Mouse (Mus musculus): Measurements from ENCODE around the gene Ccdc149. TPM values are rescaled to one million over a fixed set of nuclear protein-coding genes. Genes with fewer than 3 reads are reported as not detected.

Ccdc149 gene
- polyA plus RNA-seq (2012; rRNA removed): 2.1 and 2.4 TPM in 2 replicates

DNA sequence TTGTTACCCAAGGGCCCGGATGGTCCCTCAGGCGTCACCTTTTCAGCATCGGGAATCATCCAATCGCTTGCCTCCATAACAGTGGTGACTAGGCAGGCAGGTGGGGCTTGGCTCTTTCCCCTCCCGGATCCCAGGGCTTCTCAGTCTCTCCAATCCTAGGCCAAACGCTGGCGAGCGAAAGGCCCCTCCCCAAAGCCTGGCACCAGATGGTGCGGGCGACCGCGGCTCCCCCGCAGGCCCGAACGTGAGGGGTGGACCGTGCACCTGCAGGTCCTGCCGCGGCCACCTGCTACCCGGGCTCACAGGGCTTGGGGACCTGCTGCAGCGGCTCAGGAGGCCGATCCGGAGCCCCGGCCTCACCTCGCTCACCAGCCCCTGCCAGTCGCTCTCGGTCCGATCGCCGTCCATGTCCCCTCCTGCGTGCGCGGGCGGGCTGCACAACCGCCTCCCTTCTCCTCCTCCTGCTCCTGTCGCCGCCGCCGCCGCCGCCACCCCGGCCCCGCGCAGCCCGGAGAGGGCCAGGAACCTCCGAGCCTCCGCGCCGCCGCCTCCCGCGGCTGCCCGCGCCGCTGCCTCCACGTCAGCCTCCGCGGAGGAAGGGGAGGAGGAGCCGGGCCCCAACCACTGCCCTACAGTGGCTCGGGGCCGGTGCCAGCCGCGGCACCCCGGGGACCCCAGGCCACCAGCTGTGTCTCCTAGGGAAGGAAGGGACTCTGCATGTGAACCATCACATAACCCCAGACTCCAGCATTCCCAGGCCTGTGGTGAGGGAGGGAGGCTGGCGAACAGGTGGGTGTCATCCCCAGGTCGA, at the start of gene Ccdc149:
Gene Ccdc149 (minus strand): TSS at position 531 of the 811 bp plus-strand sequence.
- DNase-seq (ENCODE audit: low read depth, low spot score): peak; percentile 81
- WGBS: 2% methylated on average over 48 of the region's 65 CpGs

DNA sequence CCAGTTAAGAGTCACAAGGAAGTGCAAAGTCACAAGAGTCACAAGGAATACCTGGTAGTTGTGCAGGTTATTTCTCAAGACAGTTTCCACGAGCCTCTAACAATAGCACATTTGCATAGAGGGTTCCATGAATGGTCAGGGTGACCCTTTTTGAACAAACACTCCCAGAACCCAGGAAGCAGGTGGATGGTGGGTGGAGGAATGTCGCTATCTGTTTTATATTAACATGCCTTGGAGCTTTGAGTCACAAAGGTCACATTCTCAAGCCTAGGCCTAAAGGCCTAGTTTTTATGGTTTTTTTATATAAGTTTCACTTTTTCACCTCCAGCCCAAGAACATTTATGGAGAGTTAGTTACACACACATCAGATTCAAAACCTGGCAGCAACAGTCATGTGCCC, 48.6 kb upstream of the Ccdc149 start:
- no peak for DNase-seq (ENCODE audit: low read depth, low spot score)

DNA sequence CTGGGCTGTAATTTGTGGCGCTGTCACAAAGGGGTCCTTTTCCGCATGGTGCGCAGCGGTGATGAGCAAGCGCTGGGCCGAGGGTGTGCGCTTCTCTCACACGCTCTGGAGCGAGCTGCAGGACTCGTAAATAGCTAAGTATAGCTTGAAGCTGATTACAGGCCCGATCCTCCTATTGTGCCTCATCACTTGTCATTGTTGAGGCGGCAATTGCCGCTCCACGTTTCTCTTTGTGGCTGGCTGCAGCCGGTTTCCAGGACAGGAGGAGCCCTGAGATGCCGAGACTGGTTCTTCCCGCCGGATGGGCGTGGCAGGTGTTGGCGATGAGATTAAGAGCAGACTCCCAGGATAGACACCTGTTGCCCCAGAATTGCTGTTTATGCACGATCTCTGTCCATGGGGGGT, 44.8 kb upstream of the Ccdc149 start:
- DNase-seq (ENCODE audit: low read depth, low spot score): peak; percentile 18

More for the DNA sequence above, 48.6 kb upstream of the Ccdc149 start:
- 55% methylated on average over 2 of the region's 2 CpGs for WGBS

DNA sequence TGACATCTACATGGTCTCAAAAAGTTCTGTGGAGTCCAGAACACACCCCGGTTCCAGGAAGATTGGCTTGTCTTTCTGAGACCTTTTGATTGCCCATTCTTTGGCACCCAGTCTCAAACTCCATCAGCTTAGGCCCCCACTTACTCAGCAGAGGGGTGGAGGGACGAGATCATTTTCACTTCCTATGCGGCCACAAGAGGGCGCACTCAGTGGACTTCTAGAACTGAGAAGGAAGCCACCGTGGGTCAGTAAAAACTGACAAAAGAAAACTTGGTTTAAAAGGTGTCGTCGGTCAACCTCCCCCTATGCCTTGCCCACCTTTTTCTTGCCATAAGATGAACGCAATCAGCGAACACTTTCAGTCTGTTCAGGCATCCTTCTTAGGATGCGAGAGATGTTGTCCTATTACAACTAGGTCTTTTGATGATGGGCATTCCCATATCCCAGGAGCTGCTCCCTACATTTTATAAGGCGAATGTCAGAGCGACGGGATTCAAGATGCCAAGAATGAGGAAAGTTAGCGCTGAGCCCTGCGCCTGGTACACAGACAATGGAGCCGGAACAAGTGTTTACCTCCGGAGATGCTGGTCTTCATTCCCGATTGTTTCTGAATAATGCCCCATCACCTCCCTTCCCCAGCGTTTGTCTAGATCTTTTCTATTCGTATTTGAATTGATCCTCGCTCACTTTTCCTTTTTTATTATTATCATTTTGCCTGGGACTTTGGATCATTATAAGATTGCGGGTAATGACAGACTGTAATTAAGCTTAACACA, 44.1 kb upstream of the Ccdc149 start:
- peak; percentile 31 for DNase-seq (ENCODE audit: low read depth, low spot score)
- WGBS: 28% methylated on average over 22 of the region's 22 CpGs

More for the DNA sequence above, 44.8 kb upstream of the Ccdc149 start:
- 27% methylated on average over 21 of the region's 21 CpGs for WGBS

DNA sequence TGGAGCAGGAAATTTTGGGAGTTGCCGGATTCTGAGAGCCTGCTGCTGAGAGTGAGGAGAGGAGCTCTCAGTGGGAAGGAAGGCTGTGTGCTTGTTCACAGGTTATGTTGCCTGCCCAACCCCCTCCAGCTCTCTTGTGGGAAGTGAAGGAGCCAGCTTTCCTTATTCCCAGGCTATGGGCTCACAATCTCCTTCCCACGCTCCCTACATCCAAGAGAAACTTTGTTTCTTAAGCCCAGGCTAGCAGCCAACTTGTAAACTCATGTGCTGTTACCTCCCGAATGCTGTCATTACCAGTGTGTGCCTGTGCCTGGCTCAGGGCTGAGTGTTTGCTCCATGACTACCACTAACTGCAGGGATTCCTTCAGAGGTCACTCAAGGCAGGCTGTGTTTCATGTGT, 39.8 kb upstream of the Ccdc149 start:
- no peak for DNase-seq (ENCODE audit: low read depth, low spot score)
- WGBS: 45% methylated on average over 3 of the region's 3 CpGs

DNA sequence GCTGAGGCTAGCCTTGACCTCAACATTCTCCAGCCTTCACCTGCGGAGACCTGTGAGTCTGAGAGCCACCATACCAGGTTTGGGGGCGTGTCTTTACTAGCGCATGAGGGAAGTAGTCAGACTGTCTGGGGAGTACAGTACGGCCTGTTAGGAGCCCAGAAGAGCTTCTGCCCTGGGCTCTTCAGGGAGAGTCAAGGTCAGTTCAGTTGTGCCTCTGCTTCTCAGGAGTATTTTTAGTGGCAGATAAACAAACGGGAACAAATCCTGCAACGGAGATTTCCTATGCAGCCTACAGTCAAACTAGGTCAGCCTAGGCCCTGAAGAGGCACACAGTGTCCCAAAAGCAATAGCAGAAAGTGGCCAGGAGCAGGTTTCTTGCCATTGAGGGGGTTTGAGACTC, 38.1 kb upstream of the Ccdc149 start:
- 75% methylated on average over 6 of the region's 6 CpGs for WGBS
- DNase-seq (ENCODE audit: low read depth, low spot score): no peak

DNA sequence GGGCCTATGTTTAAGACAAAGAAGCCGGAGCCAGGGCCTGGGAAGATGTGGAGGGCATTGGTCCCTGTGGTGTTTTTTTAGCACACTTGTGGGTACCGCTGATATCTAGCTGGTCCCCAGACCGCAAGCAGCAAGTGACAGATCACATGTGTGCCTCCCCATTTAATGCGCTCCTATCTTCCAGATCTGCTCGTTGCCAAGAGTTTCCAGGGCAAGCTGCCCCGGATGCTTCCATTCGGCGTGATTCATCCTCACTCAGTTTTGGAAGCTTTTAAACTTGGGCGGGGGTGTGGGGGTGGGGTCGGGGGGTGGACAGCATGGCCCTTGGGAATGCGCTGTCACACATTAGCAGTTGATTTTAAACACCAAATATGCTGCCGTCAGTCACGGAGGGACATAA, 33.3 kb upstream of the Ccdc149 start:
- 79% methylated on average over 13 of the region's 13 CpGs for WGBS
- DNase-seq (ENCODE audit: low read depth, low spot score): no peak

DNA sequence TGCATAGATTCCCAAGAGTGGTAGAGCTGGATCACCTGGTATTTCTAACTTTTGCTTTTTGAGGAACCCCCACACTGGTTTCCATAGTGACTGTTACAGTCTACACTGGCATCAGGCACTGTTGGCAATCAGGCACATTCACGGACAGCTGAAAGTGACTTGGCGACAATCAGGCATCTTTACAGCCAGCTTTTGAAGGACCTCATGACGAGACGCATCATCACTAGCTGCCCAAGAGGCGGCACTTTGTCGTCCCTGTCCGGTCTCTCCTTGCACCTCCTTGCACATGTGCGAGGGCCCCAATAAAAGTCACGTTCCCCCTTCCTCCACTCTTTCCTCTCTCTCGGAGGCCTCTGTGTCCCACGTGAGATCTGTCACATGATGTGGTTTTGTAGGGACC, 32.8 kb upstream of the Ccdc149 start:
- 94% methylated on average over 11 of the region's 11 CpGs for whole genome bisulfite sequencing
- no peak for DNase-seq (ENCODE audit: low read depth, low spot score)

DNA sequence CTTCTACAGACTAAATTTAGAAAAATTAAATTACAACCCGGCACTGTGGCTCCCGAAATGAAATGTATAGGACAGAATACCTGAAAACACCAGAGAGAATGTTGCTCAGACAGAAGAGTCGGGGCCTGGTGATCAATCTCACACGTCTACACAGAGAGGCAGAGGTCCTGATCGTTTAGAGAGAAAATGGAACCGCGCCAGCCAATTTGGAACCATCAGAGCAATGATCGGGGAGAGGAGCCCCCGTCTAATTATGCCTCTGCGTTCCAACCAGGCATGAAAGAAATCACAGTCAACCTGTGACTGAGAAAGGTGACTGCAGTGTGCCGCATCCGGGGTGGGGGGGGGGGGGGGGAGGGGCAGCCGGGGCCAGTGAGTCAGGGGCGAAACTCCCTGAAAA, 24.4 kb upstream of the Ccdc149 start:
- 41% methylated on average over 14 of the region's 14 CpGs for WGBS
- no peak for DNase-seq (ENCODE audit: low read depth, low spot score)

DNA sequence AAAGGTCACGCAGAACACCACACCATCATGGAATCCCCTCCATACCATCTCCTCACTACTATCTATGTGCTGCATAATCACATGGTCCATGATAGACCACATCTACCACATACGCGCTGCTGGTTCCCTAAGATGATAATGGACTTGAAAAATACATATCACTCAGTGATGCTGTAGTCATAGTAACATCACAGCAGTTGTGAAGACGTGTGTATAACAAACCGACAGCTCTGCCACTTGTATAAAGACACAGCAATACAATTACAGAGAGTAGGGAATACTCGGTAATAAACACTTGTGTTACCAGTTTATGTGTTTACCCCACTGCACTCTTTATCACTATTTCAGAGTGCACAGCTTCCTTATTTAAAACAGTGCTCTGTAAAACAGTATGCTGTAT, 20.2 kb upstream of the Ccdc149 start:
- 71% methylated on average over 6 of the region's 6 CpGs for WGBS
- no peak for DNase-seq (ENCODE audit: low read depth, low spot score)

DNA sequence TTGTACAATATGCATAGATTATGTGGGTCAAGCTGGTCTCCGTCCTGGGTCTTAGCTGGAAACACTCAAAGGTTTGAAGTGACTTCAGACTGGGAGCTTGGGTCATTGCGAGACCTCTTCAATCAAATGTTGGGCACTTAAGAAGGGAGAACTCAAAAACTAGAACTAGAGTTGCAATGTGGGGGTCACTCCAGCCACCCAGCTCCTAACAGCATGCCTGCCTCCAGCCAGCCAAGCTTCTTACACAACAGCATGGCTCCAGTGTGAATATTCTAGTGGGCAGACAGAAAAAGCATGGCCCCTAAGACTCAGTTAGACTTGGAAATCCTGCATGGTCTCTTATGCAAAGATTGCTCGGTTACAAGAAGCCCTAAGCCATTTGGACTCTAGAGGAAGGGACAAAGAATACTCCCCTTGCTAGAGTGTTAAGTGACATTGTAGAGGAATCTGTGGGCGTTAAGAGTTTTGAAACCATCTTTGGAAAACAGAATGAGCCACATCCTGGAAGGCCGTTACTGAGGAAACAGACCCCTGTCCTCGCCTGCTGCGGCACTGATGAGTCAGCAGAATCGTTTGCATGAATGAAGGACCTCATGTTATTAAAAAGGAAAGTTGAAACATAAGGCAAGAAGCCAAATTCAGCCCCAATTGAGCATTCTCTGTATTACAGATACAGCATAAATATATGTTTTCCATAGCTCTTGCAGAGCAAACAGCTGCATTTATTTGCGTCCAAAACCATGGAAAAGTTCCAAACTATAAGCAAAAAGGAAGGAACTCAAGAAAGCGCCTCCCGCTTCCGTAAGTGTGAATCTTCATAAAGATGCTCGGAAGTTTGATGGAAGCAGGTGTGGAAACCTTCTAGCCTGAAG, 16.5 kb upstream of the Ccdc149 start:
- DNase-seq (ENCODE audit: low read depth, low spot score): no peak
- WGBS: 67% methylated on average over 13 of the region's 13 CpGs

DNA sequence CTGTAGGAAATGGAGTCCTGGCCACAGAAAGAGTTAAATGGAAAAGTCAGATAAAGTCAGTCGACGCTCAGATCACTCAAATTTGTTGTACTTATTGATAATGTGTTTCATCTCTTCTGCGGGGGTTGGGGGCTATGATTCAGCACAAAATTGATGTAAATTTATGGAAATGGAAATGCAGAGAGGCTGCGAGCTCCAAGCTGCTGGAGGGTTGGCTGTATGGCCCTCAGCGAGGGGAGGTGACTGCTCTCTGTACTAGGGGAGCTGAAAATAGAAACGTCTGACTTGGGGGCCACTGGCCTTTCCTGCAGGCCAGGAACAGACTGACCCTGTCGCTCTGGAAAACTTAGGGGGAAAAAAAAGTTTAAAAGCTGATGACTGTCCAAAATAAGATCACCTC, 5.5 kb upstream of the Ccdc149 start:
- WGBS: 20% methylated on average over 7 of the region's 7 CpGs
- DNase-seq (ENCODE audit: low read depth, low spot score): no peak

DNA sequence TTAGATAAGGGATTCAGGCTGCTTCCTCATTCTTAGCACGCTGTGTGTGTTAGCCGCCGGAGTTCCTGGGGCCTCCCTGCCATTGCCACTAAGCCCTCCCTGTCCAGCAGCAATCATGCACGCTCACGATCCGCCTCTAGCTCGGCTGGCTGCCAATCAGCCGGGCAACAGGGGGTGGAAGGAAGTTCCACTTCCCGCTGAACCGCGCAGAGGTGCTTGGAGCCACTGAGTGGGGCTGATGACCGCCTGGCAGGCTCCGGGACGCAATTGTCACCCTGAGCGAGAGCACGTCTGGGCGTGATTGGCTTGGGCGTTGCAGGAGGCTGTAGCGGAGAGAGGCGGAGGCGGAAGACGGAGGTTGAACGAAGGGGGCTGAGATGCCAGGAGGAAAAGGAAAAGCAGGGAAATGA, 5.0 kb upstream of the Ccdc149 start:
- WGBS: under 1% methylated on average over 23 of the region's 23 CpGs
- DNase-seq (ENCODE audit: low read depth, low spot score): peak; percentile 70

DNA sequence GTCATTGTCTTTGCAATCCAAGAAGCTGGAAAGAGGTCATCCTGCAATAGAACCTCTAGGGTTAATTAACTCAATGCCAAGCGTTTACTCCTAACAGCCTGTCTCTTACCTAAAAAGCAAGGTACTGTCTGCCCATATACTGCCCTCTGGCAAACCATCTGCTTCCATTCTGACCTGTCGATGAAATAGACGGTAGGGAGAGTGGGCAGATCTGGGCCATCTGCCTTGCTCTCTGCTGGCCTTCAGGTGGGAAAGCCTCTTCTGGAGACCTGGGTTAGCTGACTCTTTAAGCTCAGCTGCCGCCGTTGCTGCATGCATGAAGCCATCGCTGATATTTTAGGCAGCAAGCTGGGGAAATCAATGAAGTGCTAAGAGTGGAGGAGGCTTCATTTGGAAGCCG, 2.7 kb upstream of the Ccdc149 start:
- DNase-seq (ENCODE audit: low read depth, low spot score): no peak
- WGBS: 92% methylated on average over 7 of the region's 7 CpGs

DNA sequence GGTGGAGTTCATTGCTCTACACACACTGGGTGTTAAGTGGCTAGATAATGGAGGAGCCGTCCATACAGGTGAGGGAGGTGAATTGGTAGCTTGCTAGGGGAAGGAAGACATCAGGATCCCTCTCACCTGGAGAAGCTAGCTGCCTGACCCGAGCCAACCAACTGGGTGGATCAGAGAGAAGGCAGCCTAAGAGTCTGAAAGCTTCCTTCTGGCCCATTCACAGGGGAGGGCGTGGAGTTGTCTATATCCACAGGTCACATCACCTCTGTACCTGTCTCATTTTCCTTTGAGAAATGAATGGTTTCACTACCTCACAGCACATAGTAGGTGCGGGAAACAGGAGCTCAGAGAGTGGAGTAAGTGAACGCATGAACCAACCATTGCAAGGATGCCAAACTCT, 770 bp downstream of the Ccdc149 start:
- 48% methylated on average over 5 of the region's 5 CpGs for WGBS
- no peak for DNase-seq (ENCODE audit: low read depth, low spot score)

DNA sequence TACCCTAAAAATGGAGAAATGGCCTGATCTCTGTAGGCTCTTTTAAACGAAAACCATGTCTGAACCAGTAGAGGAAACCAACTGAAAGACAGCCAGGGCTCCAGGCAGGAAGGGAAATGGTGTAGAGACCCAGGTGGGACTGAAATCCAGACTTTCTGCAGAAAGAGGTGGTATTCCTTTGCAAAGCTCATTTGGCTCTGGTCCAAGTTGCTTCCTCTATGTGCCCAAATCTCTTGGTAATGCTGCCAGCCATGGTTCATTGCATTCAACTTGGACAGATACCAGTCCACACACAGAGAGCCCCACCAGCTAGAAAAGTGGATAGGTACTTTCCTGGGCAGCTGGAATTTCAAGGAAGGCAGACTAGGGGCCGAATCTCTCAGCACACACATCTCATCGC, 3.5 kb downstream of the Ccdc149 start:
- no peak for DNase-seq (ENCODE audit: low read depth, low spot score)
- 96% methylated on average over 3 of the region's 3 CpGs for WGBS

DNA sequence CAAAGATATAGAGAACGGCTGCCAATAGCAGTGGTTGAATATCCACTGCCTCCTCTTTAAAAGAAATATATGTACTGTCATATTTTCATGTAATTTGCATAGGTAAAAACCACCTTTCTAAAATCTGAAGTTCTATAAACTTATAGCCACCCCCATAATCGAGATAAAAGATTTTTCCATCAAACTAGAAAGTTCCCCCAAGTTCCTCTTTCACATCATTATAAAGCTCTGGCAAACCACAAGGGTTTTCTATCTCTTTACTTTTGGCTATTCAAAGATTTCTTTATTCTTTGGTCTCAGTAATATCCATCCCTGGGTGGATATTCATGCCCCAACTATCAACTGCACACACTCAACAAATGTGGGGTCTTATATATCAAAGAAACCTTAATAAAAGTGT, 8.9 kb downstream of the Ccdc149 start:
- WGBS: 85% methylated on average over 2 of the region's 2 CpGs
- no peak for DNase-seq (ENCODE audit: low read depth, low spot score)

DNA sequence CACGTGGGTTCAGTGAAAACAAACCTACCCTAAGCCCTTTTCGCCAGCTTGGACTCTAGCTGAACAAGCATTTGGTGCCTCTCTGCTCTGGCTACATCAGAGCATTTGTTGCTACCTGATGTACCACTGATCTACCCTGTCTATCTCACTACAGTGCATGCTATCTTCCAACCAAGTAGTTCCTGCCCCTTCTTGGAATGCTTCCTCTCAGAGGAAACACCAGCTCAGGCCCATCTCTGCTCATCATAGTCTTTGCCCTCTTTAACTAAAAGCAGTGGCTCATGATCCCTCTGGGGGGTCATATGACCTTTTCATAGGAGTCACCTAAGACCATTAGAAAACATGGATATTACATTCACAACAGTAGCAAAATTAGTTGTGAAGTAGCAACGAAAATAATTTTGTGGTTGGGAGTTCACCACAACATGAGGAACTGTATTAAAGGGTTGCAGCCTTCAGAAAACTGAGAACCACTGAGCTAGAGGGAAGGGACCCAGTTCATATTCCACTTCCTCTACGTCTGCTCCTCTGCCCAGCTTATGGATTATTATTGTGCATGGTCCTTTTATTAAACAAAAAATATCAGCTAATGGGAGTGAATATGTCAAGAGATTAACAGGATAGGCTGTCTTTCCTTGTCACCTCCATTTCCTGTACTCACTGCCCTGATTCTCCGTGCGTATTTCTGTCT, 9.7 kb downstream of the Ccdc149 start:
- DNase-seq (ENCODE audit: low read depth, low spot score): no peak
- 66% methylated on average over 6 of the region's 6 CpGs for WGBS

DNA sequence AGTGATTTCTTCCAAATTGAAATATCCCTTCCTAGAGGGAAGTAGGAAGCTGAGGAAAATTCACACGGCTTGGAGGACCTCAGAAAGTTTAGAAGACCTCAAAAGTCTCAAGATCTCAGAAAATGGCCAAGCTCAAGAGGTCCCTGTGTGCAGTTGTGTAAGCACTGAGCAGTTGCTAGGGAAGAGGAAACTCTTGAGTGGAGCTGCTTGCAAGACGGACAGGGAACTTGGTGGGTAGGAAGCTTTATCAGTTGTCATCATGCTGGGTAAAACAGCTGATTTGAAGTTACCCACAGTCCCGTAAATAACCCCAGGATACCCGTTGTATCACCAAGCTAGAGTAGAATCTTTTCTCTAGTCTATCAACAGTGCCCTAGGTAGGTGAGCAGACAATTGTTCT, 12.0 kb downstream of the Ccdc149 start:
- WGBS: 82% methylated on average over 4 of the region's 4 CpGs
- no peak for DNase-seq (ENCODE audit: low read depth, low spot score)
